Mouse (Mus musculus): ENCODE measurements around the gene Pcnx2.

DNA sequence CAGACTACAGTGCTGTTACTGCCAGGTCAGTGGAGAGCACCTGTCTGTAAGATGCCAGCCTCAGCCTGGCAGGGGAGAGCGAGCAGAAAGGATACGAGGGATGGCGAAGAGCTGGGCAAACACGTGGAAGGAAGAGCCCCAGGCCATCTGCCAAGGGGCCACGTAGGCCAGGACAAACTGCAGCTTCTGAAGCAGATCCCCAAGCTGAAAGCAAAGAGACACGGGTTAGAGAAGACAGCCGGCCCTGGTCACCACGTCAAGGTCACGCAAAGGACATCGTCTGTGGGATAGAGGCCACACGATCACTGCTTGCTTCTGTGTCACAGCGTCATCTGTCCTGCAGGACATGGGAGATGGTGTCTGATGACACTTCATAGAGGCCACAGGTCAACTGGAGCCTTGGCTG lies 90.2 kb downstream of the Pcnx2 start:
- no peak for TF ChIP-seq POLR2A (IDR thresholded peaks at IDR 0.05; ENCODE audit: insufficient read depth, low read length)
- TF ChIP-seq CTCF (IDR thresholded peaks at IDR 0.05; ENCODE audit: low read depth, low read length) = no peak
- TF ChIP-seq EP300 (IDR thresholded peaks at IDR 0.05; ENCODE audit: insufficient read depth, low read depth, low read length) = no peak

All from ES-Bruce4 (cell line).